Mouse (Mus musculus) bone marrow macrophage, adult 2 months (primary cell): ENCODE measurements around the gene Tmem238.

Experiments used
- CTCF ChIP-seq: IDR thresholded peaks from 2 replicates; pipeline ENCODE4 v1.5.1; 2012; ENCODE audit warnings: low read depth, mild to moderate bottlenecking, low read length, moderate library complexity
- POLR2A ChIP-seq: IDR thresholded peaks from 2 replicates; pipeline ENCODE4 v1.6.1; 2012; ENCODE audit warnings: mild to moderate bottlenecking, low read depth, low read length, borderline replicate concordance

DNA sequence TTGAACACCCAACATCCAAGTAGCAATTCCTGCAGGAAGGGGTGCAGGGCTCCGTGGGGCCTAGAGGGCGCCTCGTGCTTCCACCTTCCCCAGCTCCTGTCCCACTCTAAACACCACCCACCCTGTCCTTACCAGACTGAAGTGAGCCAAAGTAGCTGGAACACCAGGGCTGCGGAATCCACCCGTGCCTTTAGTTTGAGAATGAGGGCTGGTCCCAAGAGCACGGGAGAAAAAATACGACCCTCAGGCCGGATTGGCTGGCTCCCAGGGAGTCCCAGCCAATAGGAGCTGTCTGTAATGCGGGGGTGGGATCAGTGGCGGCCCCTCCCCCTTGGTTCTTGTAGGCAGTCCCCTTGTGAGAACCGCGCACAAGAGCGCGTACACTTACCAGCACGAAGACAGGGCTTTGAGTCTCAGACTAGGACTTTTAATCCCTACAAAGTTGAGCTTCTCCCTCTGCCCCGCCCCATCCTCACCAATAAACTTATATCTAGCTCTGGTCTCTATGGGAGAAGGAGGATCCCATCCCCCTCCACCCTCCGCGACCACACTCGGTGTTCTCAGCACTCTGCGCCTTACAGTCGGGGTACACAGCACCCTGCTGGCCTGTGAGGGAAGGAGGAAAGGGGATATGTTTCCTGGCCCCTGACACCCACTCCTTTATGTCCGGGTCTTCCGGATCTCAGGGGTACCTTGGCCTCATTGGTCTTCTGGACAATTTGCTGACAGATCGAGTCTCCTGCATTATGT lies 36.5 kb downstream of the Tmem238 start, which contains the start of gene Cox6b2:
- no peak for TF ChIP-seq CTCF
- no peak for TF ChIP-seq POLR2A
